Mouse (Mus musculus): ENCODE measurements around the gene Aldoc. TPM values are rescaled to one million over a fixed set of nuclear protein-coding genes. Genes with fewer than 3 reads are reported as not detected.

Gene Aldoc
- polyA plus RNA-seq, 1 experiment from 2014 or later: 3.0 TPM

DNA sequence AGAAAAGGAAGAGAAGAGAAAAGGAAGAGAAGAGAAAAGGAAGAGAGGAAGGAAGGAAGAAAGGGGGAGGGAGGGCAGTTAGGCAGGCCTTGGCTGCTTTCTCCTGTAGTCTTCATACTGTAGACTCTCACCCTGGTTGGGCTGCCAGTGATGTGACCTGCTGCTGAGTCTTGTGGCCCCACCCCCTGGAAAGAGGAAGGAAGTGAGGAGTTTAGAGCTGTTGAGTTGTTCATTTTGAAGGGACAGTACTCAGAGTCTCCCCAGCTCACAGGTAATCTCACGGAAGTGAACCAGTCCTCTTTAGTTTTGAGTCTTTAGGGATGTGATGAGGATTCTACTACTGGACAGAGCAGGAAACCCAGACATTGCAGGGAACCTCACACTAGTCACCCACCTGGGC, 30.3 kb downstream of the Aldoc start:
- Histone ChIP-seq H3K36me3 (replicated peaks) (peaks cover 19% of the 10 kb centered on the region), H3K27ac (replicated peaks) (no peak overlapping the region), H3K4me3 (no peak overlapping the region), H3K9me3 (no peaks in the 10 kb centered on the region), H3K4me1 (0 out of 2 replicates have a peak, but pooled peaks cover 9% of the 10 kb centered on the region), H3K27me3 (replicated peaks; ENCODE audit: low read depth, poor library complexity, severe bottlenecking) (no peaks in the 10 kb centered on the region)
- no peak for DNase-seq (ENCODE audit: low spot score)
- WGBS: 85% methylated on average over 1 of the region's 1 CpGs

DNA sequence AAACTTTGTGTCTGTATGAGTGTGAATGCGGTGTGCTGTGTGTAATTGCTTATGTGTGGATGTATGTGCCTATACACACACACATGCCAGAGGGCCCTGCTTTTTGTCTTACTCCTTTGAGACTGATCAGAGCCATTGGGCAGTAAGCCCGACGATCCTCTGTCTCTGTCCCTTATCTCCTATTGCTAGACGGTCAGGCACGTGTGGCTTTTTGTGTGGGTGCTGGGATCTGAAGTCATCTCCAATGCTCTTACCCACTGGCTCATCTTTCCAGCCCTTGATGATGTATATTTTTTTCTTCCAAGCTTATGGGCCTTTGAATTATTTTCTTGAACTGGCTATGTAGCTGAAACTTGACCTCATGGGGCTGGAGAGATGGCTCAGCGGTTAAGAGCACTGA, 32.1 kb downstream of the Aldoc start:
- no peaks in the 10 kb centered on the region for H3K9me3 ChIP-seq
- H3K27ac ChIP-seq (replicated peaks): no peak overlapping the region
- peaks cover under 1% of the 10 kb centered on the region; the same call in 1 of the 2 replicates for H3K36me3 ChIP-seq (replicated peaks)
- WGBS: 89% methylated on average over 6 of the region's 6 CpGs
- H3K27me3 ChIP-seq (replicated peaks; ENCODE audit: low read depth, poor library complexity, severe bottlenecking): peaks cover 11% of the 10 kb centered on the region
- no peak for DNase-seq (ENCODE audit: low spot score)
- no peak overlapping the region for H3K4me3 ChIP-seq
- peaks cover 7% of the 10 kb centered on the region; the same call in 1 of the 2 replicates for H3K4me1 ChIP-seq

DNA sequence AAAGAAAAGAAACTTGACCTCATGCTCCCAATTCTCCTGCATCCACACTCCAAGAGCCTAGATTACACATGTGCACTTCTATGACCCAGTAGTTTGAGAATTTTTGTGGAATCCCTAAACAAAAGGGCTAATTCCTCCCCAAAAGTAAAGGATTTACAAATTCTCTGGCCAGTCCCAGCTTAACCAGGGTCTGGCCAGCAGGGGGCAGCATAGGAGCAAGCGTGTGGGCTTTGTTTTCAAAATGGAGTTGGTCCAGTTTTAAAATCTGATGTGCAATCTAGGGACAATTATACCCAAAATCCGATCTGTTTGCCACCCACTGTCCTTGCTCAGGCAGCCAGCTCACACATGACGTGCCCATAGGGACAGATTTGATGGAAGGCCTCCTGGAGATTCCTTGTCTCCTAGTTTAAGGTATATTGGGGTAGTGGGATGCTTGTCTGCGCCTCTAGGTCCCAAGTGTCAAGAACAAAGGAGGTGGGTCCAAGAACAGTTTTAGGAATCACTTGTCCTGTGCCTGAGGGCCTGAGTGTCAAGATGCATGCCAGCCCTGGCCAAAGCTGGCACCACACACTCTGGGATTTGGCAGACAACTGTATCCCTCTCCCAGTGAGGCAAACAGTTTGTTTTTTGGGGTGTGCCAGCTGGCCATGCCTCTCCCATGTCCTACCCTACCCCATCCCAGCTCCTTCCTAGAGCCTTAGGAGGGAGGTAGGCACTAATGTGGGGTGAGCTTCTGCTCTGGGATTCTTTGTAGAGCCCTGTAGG, 32.9 kb downstream of the Aldoc start:
- peaks cover 14% of the 10 kb centered on the region; the same call in 1 of the 2 replicates for H3K4me1 ChIP-seq
- no peaks in the 10 kb centered on the region for H3K36me3 ChIP-seq (replicated peaks)
- peaks cover 11% of the 10 kb centered on the region for H3K27me3 ChIP-seq (replicated peaks; ENCODE audit: low read depth, poor library complexity, severe bottlenecking)
- peak; percentile 87 for DNase-seq (ENCODE audit: low spot score)
- no peak overlapping the region for H3K4me3 ChIP-seq
- whole genome bisulfite sequencing: 33% methylated on average over 4 of the region's 4 CpGs
- H3K9me3 ChIP-seq: no peaks in the 10 kb centered on the region
- peak overlapping the region; percentile 69; the same call in 1 of the 2 replicates for H3K27ac ChIP-seq (replicated peaks)

DNA sequence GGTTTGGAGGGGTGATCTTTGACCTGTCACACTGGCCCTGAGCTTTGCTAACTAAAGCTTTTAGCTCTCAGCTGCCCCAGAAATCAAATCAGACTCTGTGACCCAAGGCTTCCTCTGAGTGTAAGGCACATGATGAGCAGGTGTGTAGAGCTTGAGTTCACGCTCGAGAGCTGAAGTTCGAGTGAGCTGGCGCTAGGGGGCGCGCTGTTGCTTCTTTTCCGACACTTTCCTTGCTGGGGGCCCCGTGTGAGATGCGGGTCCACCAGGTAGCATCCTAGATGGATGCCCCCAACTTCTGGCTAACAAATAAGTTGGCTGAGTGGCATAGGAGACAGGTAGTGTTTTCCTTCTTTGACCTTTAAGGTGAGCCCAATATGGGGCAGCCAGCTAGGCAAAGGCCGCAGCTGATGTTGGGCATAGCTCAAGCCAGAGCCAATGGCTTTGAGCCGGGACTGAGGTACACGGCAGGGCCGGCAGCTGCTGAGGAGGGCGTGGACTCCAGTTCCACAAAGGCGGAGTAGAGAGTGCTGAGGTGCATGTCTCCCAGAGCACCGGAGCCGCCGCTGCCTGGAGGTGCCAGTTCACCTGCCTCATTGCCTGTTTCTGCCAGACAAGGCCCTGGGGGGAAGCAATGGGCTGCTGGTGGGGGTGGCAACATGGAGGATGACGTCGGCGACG, 35.7 kb downstream of the Aldoc start:
- DNase-seq (ENCODE audit: low spot score): peak; percentile 61
- no peaks in the 10 kb centered on the region for H3K36me3 ChIP-seq (replicated peaks)
- 0 out of 2 replicates have a peak overlapping the region, but pooled peaks have one; percentile 3 for H3K4me3 ChIP-seq
- 10% methylated on average over 22 of the region's 22 CpGs for WGBS
- peaks cover 22% of the 10 kb centered on the region; the same call in 1 of the 2 replicates for H3K4me1 ChIP-seq
- H3K27me3 ChIP-seq (replicated peaks; ENCODE audit: low read depth, poor library complexity, severe bottlenecking): peaks cover 11% of the 10 kb centered on the region
- H3K27ac ChIP-seq (replicated peaks): no peak overlapping the region
- H3K9me3 ChIP-seq: no peaks in the 10 kb centered on the region

DNA sequence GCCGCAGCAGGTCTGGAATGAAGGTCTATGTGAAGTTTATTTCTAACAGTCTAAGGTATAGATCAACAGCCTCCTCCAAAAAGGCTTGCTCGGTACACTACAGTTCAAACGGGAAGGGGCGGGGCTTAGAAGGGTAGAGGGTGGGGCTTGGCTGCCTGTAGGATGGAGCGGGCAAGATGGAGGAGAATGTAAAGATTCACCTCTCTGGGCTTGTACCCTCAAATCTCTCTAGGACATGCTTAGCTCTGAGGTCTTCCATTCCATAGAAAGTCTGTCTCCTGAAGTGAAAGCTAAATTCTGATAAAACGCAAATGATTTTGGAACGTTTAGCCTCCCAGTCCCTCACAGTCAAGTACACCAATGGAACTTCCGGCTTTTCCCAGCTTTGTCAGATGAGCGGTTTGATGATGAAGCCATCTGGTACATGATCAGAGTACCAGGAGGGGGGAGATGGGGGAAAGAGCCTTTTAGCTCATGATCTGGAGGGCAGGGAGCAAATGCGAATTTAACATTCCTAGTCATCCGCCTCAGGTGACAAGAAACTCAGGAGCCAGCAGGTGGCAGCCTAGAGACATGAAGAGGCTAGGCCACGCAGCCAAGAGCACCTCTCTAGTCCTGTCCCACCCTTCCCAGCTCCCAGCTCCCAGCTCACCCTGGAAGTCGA, 37.5 kb downstream of the Aldoc start:
- H3K27ac ChIP-seq (replicated peaks): peak overlapping the region; percentile 31; the same call in 1 of the 2 replicates
- peaks cover 11% of the 10 kb centered on the region for H3K27me3 ChIP-seq (replicated peaks; ENCODE audit: low read depth, poor library complexity, severe bottlenecking)
- H3K4me1 ChIP-seq: peaks cover 27% of the 10 kb centered on the region; the same call in 1 of the 2 replicates
- H3K36me3 ChIP-seq (replicated peaks): no peaks in the 10 kb centered on the region
- H3K4me3 ChIP-seq: peak overlapping the region; percentile 48
- DNase-seq (ENCODE audit: low spot score): peak; percentile 81
- WGBS: 12% methylated on average over 13 of the region's 13 CpGs
- no peaks in the 10 kb centered on the region for H3K9me3 ChIP-seq

DNA sequence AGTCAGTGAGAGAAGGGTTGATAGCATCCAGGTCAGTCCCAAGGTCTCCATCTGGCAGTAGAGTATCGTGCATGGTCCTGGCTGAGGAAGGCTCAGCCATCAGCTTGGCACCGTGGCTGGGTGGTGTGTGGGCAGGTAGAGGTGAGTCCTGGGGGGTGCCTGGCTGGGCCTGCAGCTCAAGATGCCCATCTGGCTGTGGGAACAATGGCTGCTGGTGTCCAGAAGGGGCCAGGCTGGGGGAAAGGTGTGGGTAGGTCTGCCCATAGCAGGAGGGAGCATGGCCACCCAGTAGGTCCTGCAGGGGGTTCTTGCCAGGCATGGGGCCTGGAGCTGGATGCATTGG, 38.0 kb downstream of the Aldoc start:
- WGBS: 64% methylated on average over 2 of the region's 2 CpGs
- peaks cover 11% of the 10 kb centered on the region for H3K27me3 ChIP-seq (replicated peaks; ENCODE audit: low read depth, poor library complexity, severe bottlenecking)
- H3K4me1 ChIP-seq: peaks cover 27% of the 10 kb centered on the region; the same call in 1 of the 2 replicates
- peak overlapping the region; percentile 31; the same call in 1 of the 2 replicates for H3K27ac ChIP-seq (replicated peaks)
- H3K9me3 ChIP-seq: no peaks in the 10 kb centered on the region
- peak overlapping the region; percentile 48 for H3K4me3 ChIP-seq
- no peaks in the 10 kb centered on the region for H3K36me3 ChIP-seq (replicated peaks)
- no peak for DNase-seq (ENCODE audit: low spot score)

DNA sequence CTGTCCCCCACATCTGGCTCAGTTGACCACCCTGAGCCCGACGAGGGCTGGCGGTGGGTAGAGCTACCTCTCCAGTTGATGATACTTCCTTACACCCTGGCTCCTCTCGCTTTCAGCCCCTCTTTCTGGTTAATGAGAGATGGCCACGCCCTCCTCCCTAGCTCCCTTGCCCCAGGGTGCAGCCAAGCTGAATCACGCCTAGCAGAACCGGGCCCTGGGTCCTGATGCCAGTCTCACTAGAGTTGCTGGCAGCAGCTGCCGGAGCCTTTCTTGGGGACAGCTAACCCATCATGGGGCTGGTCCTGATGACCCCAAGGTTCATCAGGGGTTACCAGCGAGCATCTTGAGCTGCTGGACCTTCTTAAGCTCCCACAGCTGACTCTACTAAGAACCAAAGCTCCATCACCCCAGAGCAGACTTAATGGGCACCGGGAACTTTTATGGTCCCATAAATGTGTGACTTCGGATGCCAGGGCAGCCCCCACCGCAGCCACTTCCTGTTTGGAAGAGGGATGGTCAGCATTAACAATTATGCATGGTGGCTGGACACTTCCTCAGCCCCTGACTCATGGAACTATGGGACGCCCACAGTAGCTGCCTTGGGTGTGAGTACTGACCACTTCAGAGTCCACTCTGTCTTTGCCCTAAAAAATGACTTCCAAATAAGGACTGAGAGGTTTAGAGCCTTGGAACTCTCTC, 40.7 kb downstream of the Aldoc start:
- Histone ChIP-seq H3K4me3 (no peak overlapping the region), H3K27me3 (replicated peaks; ENCODE audit: low read depth, poor library complexity, severe bottlenecking) (peaks cover 11% of the 10 kb centered on the region), H3K36me3 (replicated peaks) (no peaks in the 10 kb centered on the region), H3K27ac (replicated peaks) (no peak overlapping the region), H3K4me1 (peaks cover 25% of the 10 kb centered on the region; the same call in 1 of the 2 replicates), H3K9me3 (no peaks in the 10 kb centered on the region)
- WGBS: 75% methylated on average over 13 of the region's 13 CpGs
- no peak for DNase-seq (ENCODE audit: low spot score)

DNA sequence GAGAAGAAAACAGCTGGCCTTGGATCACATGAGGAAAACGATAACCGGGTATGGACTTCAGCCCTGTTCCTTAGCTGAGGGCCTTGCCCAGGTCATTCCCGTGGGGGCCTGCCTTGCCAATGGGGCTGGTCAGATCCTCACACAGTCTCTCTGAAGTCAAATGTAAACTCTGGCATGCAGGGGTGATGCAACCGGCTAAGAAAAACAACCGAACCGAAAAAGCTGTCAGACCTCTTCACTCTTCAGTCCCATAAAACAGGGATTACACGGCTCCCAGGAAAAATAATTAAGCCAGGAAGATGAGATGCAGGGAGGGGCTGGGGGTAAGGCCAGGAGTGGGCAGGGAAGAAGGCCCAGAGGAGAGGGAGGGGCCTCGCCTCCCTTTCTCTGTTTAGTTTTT, 41.3 kb downstream of the Aldoc start:
- no peak for DNase-seq (ENCODE audit: low spot score)
- Histone ChIP-seq H3K27me3 (replicated peaks; ENCODE audit: low read depth, poor library complexity, severe bottlenecking) (peaks cover 5% of the 10 kb centered on the region), H3K4me1 (peaks cover 21% of the 10 kb centered on the region; the same call in 1 of the 2 replicates), H3K4me3 (no peak overlapping the region), H3K36me3 (replicated peaks) (no peaks in the 10 kb centered on the region), H3K27ac (replicated peaks) (no peak overlapping the region), H3K9me3 (no peaks in the 10 kb centered on the region)
- 63% methylated on average over 8 of the region's 8 CpGs for WGBS

DNA sequence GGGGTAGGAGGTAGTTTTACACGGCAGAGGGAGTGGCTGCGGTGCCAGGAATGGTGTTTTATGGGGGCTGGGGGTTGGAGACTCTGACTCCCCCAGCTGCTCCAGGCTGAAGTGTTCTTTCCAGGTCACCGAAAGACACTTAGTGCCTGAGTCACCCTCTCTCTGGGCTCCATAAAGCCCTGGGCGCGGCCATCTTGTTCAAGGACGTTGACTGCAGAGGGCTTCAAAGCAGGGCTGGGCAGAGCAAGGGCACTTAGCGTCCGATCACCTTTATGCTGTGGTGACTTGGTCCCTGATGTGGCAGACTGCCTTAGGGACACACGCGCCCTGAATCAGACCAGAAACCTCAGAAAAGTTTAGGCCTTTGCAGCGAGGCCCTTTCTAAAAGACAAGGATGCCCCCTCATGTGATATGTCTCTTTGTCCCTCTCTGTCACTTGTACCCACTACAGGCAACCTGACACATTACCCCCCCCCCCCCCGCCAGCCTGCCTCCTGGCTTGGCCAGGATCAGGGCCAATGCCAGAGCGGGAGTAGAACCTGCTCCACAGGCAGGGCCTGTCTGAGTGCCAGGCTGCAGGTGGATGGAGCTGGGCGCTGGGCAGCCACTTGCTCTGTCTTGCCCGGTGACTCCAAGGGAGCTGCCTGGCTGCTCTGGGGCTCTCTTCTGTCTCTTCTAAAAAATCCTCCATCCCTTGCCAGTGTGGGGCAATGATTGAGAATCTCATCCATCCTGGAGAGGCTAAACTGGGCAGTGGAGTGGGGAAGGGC, 44.9 kb downstream of the Aldoc start:
- no peak overlapping the region for H3K27ac ChIP-seq (replicated peaks)
- no peak overlapping the region for H3K4me3 ChIP-seq
- no peaks in the 10 kb centered on the region for H3K9me3 ChIP-seq
- DNase-seq (ENCODE audit: low spot score): no peak
- H3K4me1 ChIP-seq: peaks cover 18% of the 10 kb centered on the region; the same call in 1 of the 2 replicates
- no peaks in the 10 kb centered on the region for H3K27me3 ChIP-seq (replicated peaks; ENCODE audit: low read depth, poor library complexity, severe bottlenecking)
- WGBS: 93% methylated on average over 15 of the region's 15 CpGs
- no peaks in the 10 kb centered on the region for H3K36me3 ChIP-seq (replicated peaks)

DNA sequence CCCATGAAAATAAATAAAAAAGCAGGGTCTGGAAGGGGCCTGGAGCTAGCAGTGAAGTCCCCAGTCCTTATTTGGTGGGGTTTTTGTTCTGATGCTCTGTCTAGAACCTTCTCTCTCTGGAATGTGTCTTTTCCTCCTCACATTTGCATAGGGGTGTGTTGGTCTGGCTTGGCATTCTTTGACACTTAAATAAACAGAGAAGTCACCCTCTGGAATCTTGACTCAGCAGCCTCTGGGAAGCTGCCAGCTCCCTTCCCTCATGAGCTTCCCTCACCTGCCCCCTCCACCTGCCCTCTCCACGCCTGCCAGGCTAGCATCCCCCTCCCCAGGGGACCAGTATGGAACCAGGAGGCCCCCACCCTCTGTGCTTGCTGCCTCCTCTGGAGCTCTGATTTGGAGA, 47.6 kb downstream of the Aldoc start:
- DNase-seq (ENCODE audit: low spot score): no peak
- Histone ChIP-seq H3K4me3 (no peak overlapping the region), H3K4me1 (peaks cover 23% of the 10 kb centered on the region), H3K36me3 (replicated peaks) (no peaks in the 10 kb centered on the region), H3K27me3 (replicated peaks; ENCODE audit: low read depth, poor library complexity, severe bottlenecking) (no peaks in the 10 kb centered on the region), H3K27ac (replicated peaks) (peak overlapping the region; percentile 35; the same call in 1 of the 2 replicates), H3K9me3 (no peaks in the 10 kb centered on the region)
- 52% methylated on average over 1 of the region's 1 CpGs for WGBS

DNA sequence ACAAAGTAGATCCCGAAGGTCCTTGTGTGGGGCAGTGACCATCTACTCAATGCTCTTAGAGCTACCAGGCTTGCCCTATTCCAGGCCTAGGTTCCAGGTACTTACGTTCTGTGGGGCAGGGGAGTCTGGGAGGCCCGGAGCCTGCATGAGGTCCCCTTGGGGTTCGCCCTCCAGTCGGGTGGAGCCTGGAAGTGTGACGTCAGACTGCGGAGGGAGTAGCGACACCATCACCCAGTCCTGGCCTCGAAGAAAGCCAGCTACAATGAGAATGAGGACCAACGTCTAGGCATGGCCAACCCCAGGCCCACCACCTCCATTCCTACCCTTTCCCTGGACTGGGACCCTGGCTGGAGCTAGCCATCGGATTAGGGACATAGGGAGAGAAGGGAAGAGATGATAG, 48.9 kb downstream of the Aldoc start:
- no peak overlapping the region for H3K27ac ChIP-seq (replicated peaks)
- H3K36me3 ChIP-seq (replicated peaks): no peaks in the 10 kb centered on the region
- WGBS: 92% methylated on average over 11 of the region's 11 CpGs
- H3K9me3 ChIP-seq: no peaks in the 10 kb centered on the region
- H3K27me3 ChIP-seq (replicated peaks; ENCODE audit: low read depth, poor library complexity, severe bottlenecking): no peaks in the 10 kb centered on the region
- DNase-seq (ENCODE audit: low spot score): no peak
- H3K4me3 ChIP-seq: no peak overlapping the region
- peaks cover 26% of the 10 kb centered on the region for H3K4me1 ChIP-seq
